Mouse (Mus musculus): ENCODE measurements around the gene Kazn. TPM values are rescaled to one million over a fixed set of nuclear protein-coding genes. Genes with fewer than 3 reads are reported as not detected.

The Kazn gene
- polyA plus RNA-seq (2015; fragmentation: Nextera tagmentation; extraction: Ambion mirVana) = 17.9 and 19.1 TPM in 2 replicates

- peak; percentile 81 for ATAC-seq (ENCODE audit: low FRiP score)
- 7% methylated on average over 31 of the region's 46 CpGs for WGBS
- Histone ChIP-seq H3K4me3 (peak within 1 kb of the TSS; percentile 59), H3K9ac (peak within 1 kb of the TSS; percentile 81), H3K27me3 (peaks cover 18% of the 10 kb centered on the region), H3K4me2 (peak within 1 kb of the TSS; percentile 96), H3K27ac (peak within 1 kb of the TSS; percentile 32; the same call in 1 of the 2 replicates), H3K9me3 (no peaks in the 10 kb centered on the region), H3K36me3 (no peaks in the 10 kb centered on the region), H3K4me1 (replicated peaks) (peaks cover 40% of the 10 kb centered on the region)
Observed at GRCm38 (mm10) chr4:142239240-142240126, at the start of gene Kazn. TSS of gene Kazn (minus strand) at chr4:142239401.

- no peak overlapping the region for H3K4me3 ChIP-seq
- H3K27ac ChIP-seq = no peak overlapping the region
- ATAC-seq (ENCODE audit: low FRiP score) = no peak
- H3K27me3 ChIP-seq = no peaks in the 10 kb centered on the region
- no peaks in the 10 kb centered on the region for H3K36me3 ChIP-seq
- peaks cover 10% of the 10 kb centered on the region; the same call in 1 of the 2 replicates for H3K4me1 ChIP-seq (replicated peaks)
- H3K9me3 ChIP-seq = no peaks in the 10 kb centered on the region
- no peak overlapping the region for H3K4me2 ChIP-seq
- no peak overlapping the region for H3K9ac ChIP-seq
- 92% methylated on average over 2 of the region's 2 CpGs for WGBS
Observed at GRCm38 (mm10) chr4:142285471-142285870, 46.3 kb upstream of the Kazn start.

- ATAC-seq (ENCODE audit: low FRiP score) = no peak
- no peak overlapping the region for H3K27ac ChIP-seq
Observed at GRCm38 (mm10) chr4:142283867-142284266, 44.7 kb upstream of the Kazn start.

GRCm38 (mm10) chr4:142278197-142278575 lies 39.0 kb upstream of the Kazn start:
- Histone ChIP-seq H3K9ac (no peak overlapping the region), H3K27ac (peak overlapping the region; percentile 58; the same call in 1 of the 2 replicates), H3K4me1 (replicated peaks) (peaks cover 21% of the 10 kb centered on the region), H3K27me3 (no peaks in the 10 kb centered on the region), H3K4me2 (no peak overlapping the region), H3K36me3 (no peaks in the 10 kb centered on the region), H3K9me3 (no peaks in the 10 kb centered on the region), H3K4me3 (no peak overlapping the region)
- ATAC-seq (ENCODE audit: low FRiP score) = no peak
- 90% methylated on average over 6 of the region's 6 CpGs for WGBS

More at GRCm38 (mm10) chr4:142283867-142284266, 44.7 kb upstream of the Kazn start:
- 79% methylated on average over 5 of the region's 5 CpGs for WGBS
- Histone ChIP-seq H3K4me1 (replicated peaks) (peaks cover 10% of the 10 kb centered on the region; the same call in 1 of the 2 replicates), H3K9me3 (no peaks in the 10 kb centered on the region), H3K4me2 (no peak overlapping the region), H3K36me3 (no peaks in the 10 kb centered on the region), H3K4me3 (no peak overlapping the region), H3K9ac (no peak overlapping the region), H3K27me3 (no peaks in the 10 kb centered on the region)

GRCm38 (mm10) chr4:142277481-142278196 lies 38.4 kb upstream of the Kazn start:
- Histone ChIP-seq H3K27me3 (no peaks in the 10 kb centered on the region), H3K4me3 (no peak overlapping the region), H3K27ac (peak overlapping the region; percentile 58), H3K4me1 (replicated peaks) (peaks cover 21% of the 10 kb centered on the region), H3K9me3 (no peaks in the 10 kb centered on the region), H3K4me2 (no peak overlapping the region), H3K36me3 (no peaks in the 10 kb centered on the region), H3K9ac (no peak overlapping the region)
- WGBS = 35% methylated on average over 20 of the region's 20 CpGs
- peak; percentile 53 for ATAC-seq (ENCODE audit: low FRiP score)

- no peak overlapping the region for H3K4me3 ChIP-seq
- no peak overlapping the region for H3K4me2 ChIP-seq
- H3K27me3 ChIP-seq = no peaks in the 10 kb centered on the region
- H3K9ac ChIP-seq = no peak overlapping the region
- peaks cover 18% of the 10 kb centered on the region for H3K4me1 ChIP-seq (replicated peaks)
- ATAC-seq (ENCODE audit: low FRiP score) = no peak
- H3K36me3 ChIP-seq = no peaks in the 10 kb centered on the region
- no peaks in the 10 kb centered on the region for H3K9me3 ChIP-seq
- H3K27ac ChIP-seq = peak overlapping the region; percentile 72
- WGBS = 63% methylated on average over 2 of the region's 2 CpGs
Observed at GRCm38 (mm10) chr4:142275242-142275641, 36.0 kb upstream of the Kazn start.

GRCm38 (mm10) chr4:142274441-142275234 lies 35.4 kb upstream of the Kazn start:
- H3K27ac ChIP-seq = peak overlapping the region; percentile 72
- no peak overlapping the region for H3K9ac ChIP-seq
- H3K27me3 ChIP-seq = no peaks in the 10 kb centered on the region
- peak; percentile 33; the same call in 1 of the 2 replicates for ATAC-seq (ENCODE audit: low FRiP score)
- H3K36me3 ChIP-seq = no peaks in the 10 kb centered on the region
- H3K4me1 ChIP-seq (replicated peaks) = peaks cover 18% of the 10 kb centered on the region
- no peak overlapping the region for H3K4me2 ChIP-seq
- H3K4me3 ChIP-seq = no peak overlapping the region
- no peaks in the 10 kb centered on the region for H3K9me3 ChIP-seq
- 52% methylated on average over 11 of the region's 11 CpGs for whole genome bisulfite sequencing

- H3K4me2 ChIP-seq = no peak overlapping the region
- H3K36me3 ChIP-seq = no peaks in the 10 kb centered on the region
- peaks cover 24% of the 10 kb centered on the region for H3K4me1 ChIP-seq (replicated peaks)
- H3K27ac ChIP-seq = no peak overlapping the region
- H3K9ac ChIP-seq = no peak overlapping the region
- no peak for ATAC-seq (ENCODE audit: low FRiP score)
- no peak overlapping the region for H3K4me3 ChIP-seq
- WGBS = 82% methylated on average over 3 of the region's 3 CpGs
- H3K9me3 ChIP-seq = no peaks in the 10 kb centered on the region
- no peaks in the 10 kb centered on the region for H3K27me3 ChIP-seq
Observed at GRCm38 (mm10) chr4:142271506-142271905, 32.3 kb upstream of the Kazn start.

- Histone ChIP-seq H3K4me2 (no peak overlapping the region), H3K27ac (peak overlapping the region; percentile 76), H3K9me3 (no peaks in the 10 kb centered on the region), H3K4me3 (no peak overlapping the region), H3K27me3 (no peaks in the 10 kb centered on the region), H3K9ac (no peak overlapping the region), H3K36me3 (no peaks in the 10 kb centered on the region), H3K4me1 (replicated peaks) (peaks cover 23% of the 10 kb centered on the region)
- WGBS = 9% methylated on average over 3 of the region's 4 CpGs
- ATAC-seq (ENCODE audit: low FRiP score) = peak; percentile 52
Observed at GRCm38 (mm10) chr4:142267832-142268231, 28.6 kb upstream of the Kazn start.

GRCm38 (mm10) chr4:142267348-142267819 lies 28.2 kb upstream of the Kazn start:
- no peak overlapping the region for H3K4me3 ChIP-seq
- H3K4me2 ChIP-seq = no peak overlapping the region
- WGBS = 7% methylated on average over 4 of the region's 4 CpGs
- no peaks in the 10 kb centered on the region for H3K27me3 ChIP-seq
- H3K9ac ChIP-seq = no peak overlapping the region
- H3K36me3 ChIP-seq = no peaks in the 10 kb centered on the region
- no peaks in the 10 kb centered on the region for H3K9me3 ChIP-seq
- H3K4me1 ChIP-seq (replicated peaks) = peaks cover 23% of the 10 kb centered on the region
- ATAC-seq (ENCODE audit: low FRiP score) = peak; percentile 84
- peak overlapping the region; percentile 76 for H3K27ac ChIP-seq

- no peak overlapping the region for H3K4me2 ChIP-seq
- no peak overlapping the region for H3K9ac ChIP-seq
- no peak overlapping the region for H3K27ac ChIP-seq
- no peak for ATAC-seq (ENCODE audit: low FRiP score)
- H3K27me3 ChIP-seq = no peaks in the 10 kb centered on the region
- H3K36me3 ChIP-seq = no peaks in the 10 kb centered on the region
- no peaks in the 10 kb centered on the region for H3K9me3 ChIP-seq
- H3K4me1 ChIP-seq (replicated peaks) = peaks cover 28% of the 10 kb centered on the region
- H3K4me3 ChIP-seq = no peak overlapping the region
- 88% methylated on average over 7 of the region's 7 CpGs for WGBS
Observed at GRCm38 (mm10) chr4:142264335-142264734, 25.1 kb upstream of the Kazn start.

- Histone ChIP-seq H3K27ac (no peak overlapping the region), H3K4me3 (no peak overlapping the region), H3K27me3 (no peaks in the 10 kb centered on the region), H3K9ac (no peak overlapping the region), H3K9me3 (no peaks in the 10 kb centered on the region), H3K4me2 (no peak overlapping the region), H3K36me3 (no peaks in the 10 kb centered on the region), H3K4me1 (replicated peaks) (peaks cover 12% of the 10 kb centered on the region)
- ATAC-seq (ENCODE audit: low FRiP score) = no peak
- WGBS = 62% methylated on average over 4 of the region's 4 CpGs
Observed at GRCm38 (mm10) chr4:142261725-142262124, 22.5 kb upstream of the Kazn start.

Measured in hindbrain, embryonic 13.5 days (tissue).